Mouse (Mus musculus) MEL (cell line): ENCODE measurements at regions not wholly inside any gene's neighbourhood (a gene's known extent, or its start where the extent isn't known, plus 50 kb on each side); places are given as distances from the start of the nearest gene placed in this dataset.

Source experiments
- DNase-seq: peaks from one replicate; pipeline ENCODE4 v3.0.0; 2011; ENCODE audit warnings: low read depth, low spot score
- H3K27ac ChIP-seq: 2 replicates; pipeline ENCODE4 v1.5.1; 2012; ENCODE audit warnings: low read depth, mild to moderate bottlenecking, control low read depth, low read length, moderate library complexity; ENCODE audit not compliant: control insufficient read depth
- H3K27me3 ChIP-seq, 2 experiments: fragments of 150-350 bp in 1 of 2; sonication (generic) in 1 of 2; 2 replicates each; pipeline ENCODE4 v1.6.1; 2012; ENCODE audit warnings: low read length in 2 of 2, mild to moderate bottlenecking in 2 of 2, improper control_type of control experiment in 1 of 2, moderate library complexity in 1 of 2; ENCODE audit not compliant: insufficient read depth in 2 of 2, control insufficient read depth in 1 of 2
- H3K36me3 ChIP-seq, 2 experiments: 2 replicates each; pipeline ENCODE4 v1.6.1; 2012 to 2014; ENCODE audit warnings: low read length in 2 of 2, improper control_type of control experiment in 1 of 2, inconsistent platforms in 1 of 2, mild to moderate bottlenecking in 1 of 2; ENCODE audit not compliant: insufficient read depth in 2 of 2, control insufficient read depth in 1 of 2
- H3K4me1 ChIP-seq, 2 experiments: fragments of 150-350 bp in 1 of 2; sonication (generic) in 1 of 2; 2 replicates each; pipeline ENCODE4 v1.6.1; 2012; ENCODE audit warnings: low read length in 2 of 2, improper control_type of control experiment in 1 of 2, mild to moderate bottlenecking in 1 of 2; ENCODE audit not compliant: insufficient read depth in 2 of 2, control insufficient read depth in 1 of 2
- H3K4me3 ChIP-seq, 2 experiments: fragments of 150-350 bp in 1 of 2; sonication (generic) in 1 of 2; 2 replicates each; pipeline ENCODE4 v1.5.1; 2012; ENCODE audit warnings: low read depth in 2 of 2, low read length in 2 of 2, mild to moderate bottlenecking in 2 of 2, moderate library complexity in 2 of 2, control low read depth in 1 of 2, improper control_type of control experiment in 1 of 2; ENCODE audit not compliant: control insufficient read depth in 1 of 2, insufficient read depth in 1 of 2
- H3K79me2 ChIP-seq: 2 replicates; pipeline ENCODE4 v1.6.1; 2012; ENCODE audit warnings: mild to moderate bottlenecking, low read length, moderate library complexity; ENCODE audit not compliant: control insufficient read depth, poor library complexity, insufficient read depth
- H3K9ac ChIP-seq: 2 replicates; pipeline ENCODE4 v1.6.1; 2012; ENCODE audit warnings: low read depth, mild to moderate bottlenecking, control low read depth, low read length, moderate library complexity; ENCODE audit not compliant: control insufficient read depth, poor library complexity, severe bottlenecking
- H3K9me3 ChIP-seq: fragments of 150-350 bp; sonication (generic); replicated peaks from 2 replicates; pipeline ENCODE4 v1.6.1; 2012; ENCODE audit warnings: mild to moderate bottlenecking, low read length, improper control_type of control experiment, moderate library complexity; ENCODE audit not compliant: insufficient read depth
- EP300 ChIP-seq, 2 experiments: IDR thresholded peaks; 2 replicates each; pipeline ENCODE4 v1.6.1; 2011; ENCODE audit warnings: improper control_type of control experiment in 2 of 2, low read length in 2 of 2, low read depth in 1 of 2, mild to moderate bottlenecking in 1 of 2
- GABPA ChIP-seq: IDR thresholded peaks from 2 replicates; pipeline ENCODE4 v1.6.1; 2012; ENCODE audit warnings: low read depth, mild to moderate bottlenecking, inconsistent platforms, low read length, improper control_type of control experiment, moderate library complexity
- GATA1 ChIP-seq: IDR thresholded peaks from 2 replicates; pipeline ENCODE4 v1.6.1; 2011; ENCODE audit warnings: low read depth, low read length, improper control_type of control experiment
- JUND ChIP-seq: IDR thresholded peaks from 2 replicates; pipeline ENCODE4 v1.6.1; 2011; ENCODE audit warnings: low read depth, mild to moderate bottlenecking, improper control_type of control experiment, low read length
- KAT2A ChIP-seq: conservative IDR thresholded peaks from 2 replicates; pipeline ENCODE4 v1.6.1; 2012; ENCODE audit warnings: low read depth, low read length, improper control_type of control experiment, inconsistent platforms
- MAFK ChIP-seq: IDR thresholded peaks from 2 replicates; pipeline ENCODE4 v1.6.1; 2011; ENCODE audit warnings: low read depth, mild to moderate bottlenecking, low read length, improper control_type of control experiment, borderline replicate concordance
- MAX ChIP-seq: IDR thresholded peaks from 2 replicates; pipeline ENCODE4 v1.6.1; 2011; ENCODE audit warnings: low read length, improper control_type of control experiment
- MAZ ChIP-seq: IDR thresholded peaks from 2 replicates; pipeline ENCODE4 v1.6.1; 2012; ENCODE audit warnings: low read depth, mild to moderate bottlenecking, inconsistent platforms, low read length, improper control_type of control experiment
- NRF1 ChIP-seq: IDR thresholded peaks from 2 replicates; pipeline ENCODE4 v1.6.1; 2014; ENCODE audit warnings: low read depth, mild to moderate bottlenecking, inconsistent platforms, low read length, improper control_type of control experiment, moderate library complexity; ENCODE audit not compliant: poor library complexity, insufficient read depth, severe bottlenecking
- POLR2A ChIP-seq, 2 experiments: IDR thresholded peaks; 2 replicates each; pipeline ENCODE4 v1.6.1; 2011 to 2012; ENCODE audit warnings: low read length in 2 of 2, mild to moderate bottlenecking in 2 of 2, control low read depth in 1 of 2, improper control_type of control experiment in 1 of 2, low read depth in 1 of 2, moderate library complexity in 1 of 2; ENCODE audit not compliant: control insufficient read depth in 1 of 2, insufficient read depth in 1 of 2, poor library complexity in 1 of 2
- POLR2AphosphoS5 ChIP-seq: IDR thresholded peaks from 2 replicates; pipeline ENCODE4 v1.6.1; 2012; ENCODE audit warnings: low read depth, borderline replicate concordance, mild to moderate bottlenecking, inconsistent platforms, low read length, moderate library complexity, mixed read lengths
- RCOR1 ChIP-seq: IDR thresholded peaks from 2 replicates; pipeline ENCODE4 v1.6.1; 2012; ENCODE audit warnings: low read depth, mild to moderate bottlenecking, inconsistent platforms, low read length, improper control_type of control experiment
- SIN3A ChIP-seq: IDR thresholded peaks from 2 replicates; pipeline ENCODE4 v1.6.1; 2012; ENCODE audit warnings: low read length, improper control_type of control experiment, inconsistent platforms
- USF2 ChIP-seq, 2 experiments: IDR thresholded peaks; 2 replicates each; pipeline ENCODE4 v1.6.1; 2011 to 2012; ENCODE audit warnings: improper control_type of control experiment in 2 of 2, low read length in 2 of 2, borderline replicate concordance in 1 of 2, inconsistent platforms in 1 of 2, low read depth in 1 of 2, mild to moderate bottlenecking in 1 of 2; ENCODE audit not compliant: insufficient read depth in 1 of 2
- ZC3H11A ChIP-seq: IDR thresholded peaks from 2 replicates; pipeline ENCODE4 v1.6.1; 2012; ENCODE audit warnings: low read depth, mild to moderate bottlenecking, inconsistent platforms, low read length, improper control_type of control experiment
- ZKSCAN1 ChIP-seq: IDR thresholded peaks from 2 replicates; pipeline ENCODE4 v1.6.1; 2012; ENCODE audit warnings: low read depth, mild to moderate bottlenecking, inconsistent platforms, low read length, improper control_type of control experiment, moderate library complexity
- ZMIZ1 ChIP-seq: IDR thresholded peaks from 2 replicates; pipeline ENCODE4 v1.6.1; 2012; ENCODE audit warnings: low read depth, mild to moderate bottlenecking, inconsistent platforms, low read length, improper control_type of control experiment, moderate library complexity

- Histone ChIP-seq H3K4me1 (no peaks in the 10 kb centered on the region), H3K79me2 (no peaks in the 10 kb centered on the region), H3K9me3 (peaks cover 5% of the 10 kb centered on the region; the same call in 1 of the 2 replicates), H3K9ac (no peak overlapping the region), H3K27ac (no peak overlapping the region), H3K36me3 (no peaks in the 10 kb centered on the region), H3K27me3 (no peaks in the 10 kb centered on the region), H3K4me3 (no peak overlapping the region)
- no peak for DNase-seq
- no peak for TF ChIP-seq ZC3H11A
- TF ChIP-seq KAT2A: no peak
- no peak for TF ChIP-seq USF2 (IDR thresholded peaks at IDR 0.05; ENCODE audit: borderline replicate concordance in 1 of 2, insufficient read depth in 1 of 2, low read depth in 1 of 2, low read length in 2 of 2)
- no peak for TF ChIP-seq NRF1
- TF ChIP-seq MAFK: no peak
- TF ChIP-seq POLR2A (IDR thresholded peaks at IDR 0.05; ENCODE audit: control insufficient read depth in 1 of 2, insufficient read depth in 1 of 2, low read depth in 1 of 2, low read length in 2 of 2, poor library complexity in 1 of 2): no peak
- no peak for TF ChIP-seq ZMIZ1
- TF ChIP-seq POLR2AphosphoS5: no peak
These were observed 129.3 kb upstream of the Adam6b start for GRCm38 (mm10) chr12:113360032-113360431.

GRCm38 (mm10) chr12:113362409-113363038, 126.8 kb upstream of the Adam6b start:
- TF ChIP-seq GABPA (no peak), MAX (no peak), RCOR1 (no peak), SIN3A (no peak), POLR2A (IDR thresholded peaks at IDR 0.05; ENCODE audit: control insufficient read depth in 1 of 2, insufficient read depth in 1 of 2, low read depth in 1 of 2, low read length in 2 of 2, poor library complexity in 1 of 2) (no peak), GATA1 (no peak), EP300 (IDR thresholded peaks at IDR 0.05; ENCODE audit: low read depth in 1 of 2, low read length in 2 of 2) (no peak), NRF1 (no peak), ZKSCAN1 (no peak), JUND (no peak), MAZ (no peak)
- no peak for DNase-seq
- no peaks in the 10 kb centered on the region; the same call in 1 of the 2 replicates for H3K79me2 ChIP-seq
- H3K4me3 ChIP-seq: no peak overlapping the region
- H3K27ac ChIP-seq: no peak overlapping the region
- no peaks in the 10 kb centered on the region for H3K27me3 ChIP-seq
- H3K4me1 ChIP-seq: no peaks in the 10 kb centered on the region
- H3K9me3 ChIP-seq: peaks cover 5% of the 10 kb centered on the region
- no peaks in the 10 kb centered on the region for H3K36me3 ChIP-seq
- H3K9ac ChIP-seq: no peak overlapping the region
